Mouse (Mus musculus): ENCODE data around the gene Acap2. TPM values are rescaled to one million over a fixed set of nuclear protein-coding genes. Genes with fewer than 3 reads are reported as not detected.

The Acap2 gene
- polyA plus RNA-seq, 1 experiment: 1.0 TPM

DNA sequence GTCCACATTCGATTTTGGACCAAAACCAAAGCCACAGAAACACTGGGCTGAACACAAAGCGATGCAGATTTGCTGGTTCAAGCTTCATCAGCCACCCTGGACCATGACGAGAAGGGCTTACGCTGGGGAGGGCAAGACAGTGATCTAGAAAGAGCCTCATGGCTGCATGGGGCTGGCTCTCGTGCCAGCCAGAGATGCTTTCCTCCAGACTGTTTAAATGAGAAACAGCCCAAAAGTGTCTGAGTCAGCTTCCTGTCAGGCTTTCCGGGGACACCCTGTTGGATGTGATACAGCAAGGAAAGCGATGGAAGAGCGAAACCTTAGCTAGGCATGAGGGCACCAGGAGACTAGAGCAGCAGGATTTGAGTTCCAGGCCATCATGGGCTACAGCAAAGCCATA is 124.6 kb downstream of the Acap2 start:
- H3K36me3 ChIP-seq (replicated peaks; ENCODE audit: low read length): peaks cover 22% of the 10 kb centered on the region
- TF ChIP-seq GATA1 (IDR thresholded peaks at IDR 0.05; ENCODE audit: borderline replicate concordance, low read length): no peak
- TF ChIP-seq FLI1 (IDR thresholded peaks at IDR 0.05; ENCODE audit: low read length): no peak
- H3K9me3 ChIP-seq: no peaks in the 10 kb centered on the region
- H3K27me3 ChIP-seq (replicated peaks): no peaks in the 10 kb centered on the region
- H3K4me3 ChIP-seq (replicated peaks): peak overlapping the region; percentile 60
- H3K4me1 ChIP-seq: peaks cover 55% of the 10 kb centered on the region

DNA sequence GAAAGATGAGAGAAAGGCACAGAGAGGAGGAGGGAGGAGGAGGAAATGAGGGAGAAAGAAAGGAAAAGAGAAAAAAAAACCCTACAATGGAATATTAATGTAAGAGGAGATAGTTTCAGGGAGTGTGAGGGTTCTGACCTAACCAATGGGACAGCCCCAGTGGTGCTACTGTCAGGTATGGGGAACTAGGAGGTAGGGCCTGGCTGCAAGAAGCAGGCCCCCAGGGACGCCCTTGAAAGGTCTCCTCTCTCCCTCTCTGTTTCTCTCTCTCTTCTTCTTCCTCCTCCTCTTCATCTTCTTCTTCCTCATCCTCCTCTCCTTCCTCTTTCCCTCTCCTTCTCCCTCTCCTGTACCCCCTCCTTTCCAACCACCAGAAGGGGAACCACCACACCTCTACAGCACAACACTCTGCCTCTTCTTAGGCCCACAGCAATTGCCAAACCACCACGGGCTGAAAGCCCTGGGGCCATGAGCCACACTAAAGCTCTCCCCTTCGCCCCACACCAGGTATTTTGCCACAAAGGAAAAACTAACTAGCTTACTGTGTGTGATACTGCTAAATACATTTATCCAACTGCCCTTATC is 126.6 kb downstream of the Acap2 start:
- Histone ChIP-seq H3K36me3 (replicated peaks; ENCODE audit: low read length) (peaks cover 22% of the 10 kb centered on the region), H3K4me3 (replicated peaks) (no peak overlapping the region), H3K9me3 (no peaks in the 10 kb centered on the region), H3K27me3 (replicated peaks) (no peaks in the 10 kb centered on the region), H3K4me1 (peaks cover 59% of the 10 kb centered on the region)
- TF ChIP-seq GATA1 (IDR thresholded peaks at IDR 0.05; ENCODE audit: borderline replicate concordance, low read length): no peak
- no peak for TF ChIP-seq FLI1 (IDR thresholded peaks at IDR 0.05; ENCODE audit: low read length)

- H3K4me3 ChIP-seq (replicated peaks): no peak overlapping the region
- peaks cover 73% of the 10 kb centered on the region for H3K4me1 ChIP-seq
- TF ChIP-seq FLI1 (IDR thresholded peaks at IDR 0.05; ENCODE audit: low read length) (no peak), GATA1 (IDR thresholded peaks at IDR 0.05; ENCODE audit: borderline replicate concordance, low read length) (no peak)
- H3K27me3 ChIP-seq (replicated peaks): no peaks in the 10 kb centered on the region
- H3K9me3 ChIP-seq: no peaks in the 10 kb centered on the region
- peaks cover 5% of the 10 kb centered on the region for H3K36me3 ChIP-seq (replicated peaks; ENCODE audit: low read length)
These were observed 129.3 kb downstream of the Acap2 start for GRCm38 (mm10) chr16:31071731-31072130.

- Histone ChIP-seq H3K4me1 (peaks cover 73% of the 10 kb centered on the region), H3K27me3 (replicated peaks) (no peaks in the 10 kb centered on the region), H3K9me3 (no peaks in the 10 kb centered on the region), H3K4me3 (replicated peaks) (peak overlapping the region; percentile 83), H3K36me3 (replicated peaks; ENCODE audit: low read length) (no peaks in the 10 kb centered on the region)
- no peak for TF ChIP-seq GATA1 (IDR thresholded peaks at IDR 0.05; ENCODE audit: borderline replicate concordance, low read length)
- no peak for TF ChIP-seq FLI1 (IDR thresholded peaks at IDR 0.05; ENCODE audit: low read length)
These were observed 130.5 kb downstream of the Acap2 start for GRCm38 (mm10) chr16:31070358-31071133.

- H3K4me3 ChIP-seq (replicated peaks): peak overlapping the region; percentile 16
- no peaks in the 10 kb centered on the region for H3K27me3 ChIP-seq (replicated peaks)
- no peaks in the 10 kb centered on the region for H3K9me3 ChIP-seq
- TF ChIP-seq GATA1 (IDR thresholded peaks at IDR 0.05; ENCODE audit: borderline replicate concordance, low read length): no peak
- no peak for TF ChIP-seq FLI1 (IDR thresholded peaks at IDR 0.05; ENCODE audit: low read length)
- H3K4me1 ChIP-seq: peaks cover 77% of the 10 kb centered on the region
- no peaks in the 10 kb centered on the region for H3K36me3 ChIP-seq (replicated peaks; ENCODE audit: low read length)
These were observed 131.6 kb downstream of the Acap2 start for GRCm38 (mm10) chr16:31069211-31070166.

GRCm38 (mm10) chr16:31068280-31068679 is 132.8 kb downstream of the Acap2 start:
- peaks cover 88% of the 10 kb centered on the region for H3K4me1 ChIP-seq
- peaks cover 4% of the 10 kb centered on the region for H3K36me3 ChIP-seq (replicated peaks; ENCODE audit: low read length)
- H3K27me3 ChIP-seq (replicated peaks): no peaks in the 10 kb centered on the region
- TF ChIP-seq FLI1 (IDR thresholded peaks at IDR 0.05; ENCODE audit: low read length) (no peak), GATA1 (IDR thresholded peaks at IDR 0.05; ENCODE audit: borderline replicate concordance, low read length) (no peak)
- H3K4me3 ChIP-seq (replicated peaks): no peak overlapping the region
- no peaks in the 10 kb centered on the region for H3K9me3 ChIP-seq

GRCm38 (mm10) chr16:31066344-31067098 is 134.5 kb downstream of the Acap2 start:
- Histone ChIP-seq H3K9me3 (no peaks in the 10 kb centered on the region), H3K27me3 (replicated peaks) (no peaks in the 10 kb centered on the region), H3K36me3 (replicated peaks; ENCODE audit: low read length) (peaks cover 12% of the 10 kb centered on the region), H3K4me3 (replicated peaks) (peak overlapping the region; percentile 89), H3K4me1 (peaks cover 93% of the 10 kb centered on the region)
- no peak for TF ChIP-seq GATA1 (IDR thresholded peaks at IDR 0.05; ENCODE audit: borderline replicate concordance, low read length)

GRCm38 (mm10) chr16:31064782-31065181 is 136.3 kb downstream of the Acap2 start:
- TF ChIP-seq GATA1 (IDR thresholded peaks at IDR 0.05; ENCODE audit: borderline replicate concordance, low read length) (no peak), FLI1 (IDR thresholded peaks at IDR 0.05; ENCODE audit: low read length) (no peak)

DNA sequence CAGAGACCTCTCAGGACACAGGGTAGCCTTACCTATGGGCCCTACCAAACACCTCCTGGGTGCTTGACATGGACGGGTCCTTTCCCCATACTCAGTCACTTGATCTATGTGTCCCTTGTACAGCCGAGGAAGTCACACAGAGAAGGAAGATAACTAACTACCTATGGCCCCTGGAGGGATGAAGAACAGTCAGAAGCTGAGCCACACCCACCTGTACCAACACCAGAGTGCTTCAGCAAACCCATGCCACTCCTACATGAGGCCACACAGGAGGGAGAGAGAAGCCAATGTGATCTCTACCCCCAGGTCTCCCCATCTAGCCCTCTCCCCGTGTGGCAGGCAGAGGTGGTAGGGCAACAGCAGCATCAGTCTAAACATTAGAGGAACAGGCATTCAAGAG is 138.1 kb downstream of the Acap2 start:
- H3K36me3 ChIP-seq (replicated peaks; ENCODE audit: low read length): peaks cover 12% of the 10 kb centered on the region
- no peaks in the 10 kb centered on the region for H3K9me3 ChIP-seq
- H3K27me3 ChIP-seq (replicated peaks): peaks cover 2% of the 10 kb centered on the region
- H3K4me3 ChIP-seq (replicated peaks): no peak overlapping the region
- TF ChIP-seq GATA1 (IDR thresholded peaks at IDR 0.05; ENCODE audit: borderline replicate concordance, low read length): no peak
- no peak for TF ChIP-seq FLI1 (IDR thresholded peaks at IDR 0.05; ENCODE audit: low read length)
- H3K4me1 ChIP-seq: peaks cover 80% of the 10 kb centered on the region

More at GRCm38 (mm10) chr16:31064782-31065181, 136.3 kb downstream of the Acap2 start:
- H3K9me3 ChIP-seq: no peaks in the 10 kb centered on the region
- H3K36me3 ChIP-seq (replicated peaks; ENCODE audit: low read length): peaks cover 12% of the 10 kb centered on the region
- H3K4me3 ChIP-seq (replicated peaks): no peak overlapping the region
- H3K27me3 ChIP-seq (replicated peaks): no peaks in the 10 kb centered on the region
- peaks cover 86% of the 10 kb centered on the region for H3K4me1 ChIP-seq

Measured in megakaryocyte, embryonic 14.5 days (primary cell).